Mouse (Mus musculus) embryonic facial prominence, embryonic 12.5 days (tissue): ENCODE data around the gene Mccc1. TPM values are rescaled to one million over a fixed set of nuclear protein-coding genes. Genes with fewer than 3 reads are reported as not detected.

Experiments used
- ATAC-seq: fragments of 200-750 bp; cut with Nextera tagmentation; 2 replicates; pipeline ENCODE4 v1.8.0; 2017; ENCODE audit not compliant: insufficient number of reproducible peaks, insufficient read depth, low FRiP score, low TSS enrichment
- H3K27ac ChIP-seq: fragments of 300-500 bp; sonication (generic); 2 replicates; pipeline ENCODE4 v1.5.1; 2016; ENCODE audit warnings: mild to moderate bottlenecking
- H3K27me3 ChIP-seq: fragments of 300-500 bp; sonication (generic); 2 replicates; pipeline ENCODE4 v1.6.1; 2016; ENCODE audit warnings: mild to moderate bottlenecking, moderate library complexity
- H3K36me3 ChIP-seq: fragments of 300-500 bp; sonication (generic); 2 replicates; pipeline ENCODE4 v1.6.1; 2016; ENCODE audit warnings: mild to moderate bottlenecking
- H3K4me1 ChIP-seq: fragments of 300-500 bp; sonication (generic); 2 replicates; pipeline ENCODE4 v1.6.1; 2016
- H3K4me2 ChIP-seq: fragments of 300-500 bp; sonication (generic); replicated peaks from 2 replicates; pipeline ENCODE4 v1.6.1; 2016; ENCODE audit warnings: mild to moderate bottlenecking, moderate library complexity
- H3K4me3 ChIP-seq: fragments of 300-500 bp; sonication (generic); 2 replicates; pipeline ENCODE4 v1.5.1; 2016; ENCODE audit warnings: mild to moderate bottlenecking
- H3K9ac ChIP-seq: fragments of 300-500 bp; sonication (generic); 2 replicates; pipeline ENCODE4 v1.6.1; 2016; ENCODE audit warnings: mild to moderate bottlenecking, moderate library complexity
- H3K9me3 ChIP-seq: fragments of 300-500 bp; sonication (generic); 2 replicates; pipeline ENCODE4 v1.6.1; 2016; ENCODE audit warnings: mild to moderate bottlenecking, moderate library complexity
- WGBS: fragments of 180-500 bp; shearing (Covaris S2); methylation state at CpG from one replicate; pipeline ENCODE4 v1.1.7; 2016; 5-methylcytosine and 5-hydroxymethylcytosine counted together
- polyA plus RNA-seq: library from polyadenylated mRNA; unstranded; fragments of >200 nt; fragmentation: Nextera tagmentation; extraction: Ambion mirVana; gene quantifications from 2 replicates; pipeline ENCODE4 v1.2.1, GENCODE M21; 2016

Mccc1 gene
- polyA plus RNA-seq, result 39.0 and 43.1 TPM in 2 replicates

GRCm38 (mm10) chr3:36000275-36001239 lies at the start of gene Mccc1:
Gene Mccc1 (minus strand): TSS chr3:36000678.
- H3K9ac ChIP-seq, result peak within 1 kb of the TSS; percentile 71
- H3K9me3 ChIP-seq, result no peaks in the 10 kb centered on the region
- peak; percentile 96 for ATAC-seq
- H3K4me3 ChIP-seq, result peak within 1 kb of the TSS; percentile 67
- H3K4me2 ChIP-seq, result peak within 1 kb of the TSS; percentile 65
- peaks cover 5% of the 10 kb centered on the region; the same call in 1 of the 2 replicates for H3K4me1 ChIP-seq
- H3K27me3 ChIP-seq, result no peaks in the 10 kb centered on the region
- H3K36me3 ChIP-seq, result no peaks in the 10 kb centered on the region
- H3K27ac ChIP-seq, result peak within 1 kb of the TSS; percentile 87
- 3% methylated on average over 39 of the region's 39 CpGs for WGBS

DNA sequence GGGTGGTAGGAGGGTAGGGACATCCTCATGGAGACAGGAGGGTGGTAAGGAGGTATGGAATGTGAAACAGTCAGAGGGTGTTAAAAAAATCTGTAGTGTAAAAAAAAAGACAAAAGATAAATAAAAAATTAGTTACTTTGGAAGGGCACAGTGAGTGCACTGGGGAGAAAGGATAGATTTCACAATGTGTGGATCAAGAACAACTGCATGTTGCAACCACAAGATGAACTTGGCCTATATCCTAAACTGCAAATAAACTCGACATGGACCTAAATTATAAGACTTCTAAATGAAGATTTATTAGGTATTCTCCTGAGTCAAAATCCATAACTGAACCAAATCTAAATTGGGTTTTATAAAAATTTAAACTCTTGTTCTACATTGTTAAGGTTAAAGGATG lies 48.6 kb upstream of the Mccc1 start:
- 72% methylated on average over 1 of the region's 1 CpGs for WGBS
- Histone ChIP-seq H3K4me1 (no peaks in the 10 kb centered on the region), H3K27me3 (no peaks in the 10 kb centered on the region), H3K4me2 (no peak overlapping the region), H3K9me3 (no peaks in the 10 kb centered on the region), H3K4me3 (no peak overlapping the region), H3K9ac (no peak overlapping the region), H3K36me3 (no peaks in the 10 kb centered on the region), H3K27ac (no peak overlapping the region)
- ATAC-seq, result no peak

DNA sequence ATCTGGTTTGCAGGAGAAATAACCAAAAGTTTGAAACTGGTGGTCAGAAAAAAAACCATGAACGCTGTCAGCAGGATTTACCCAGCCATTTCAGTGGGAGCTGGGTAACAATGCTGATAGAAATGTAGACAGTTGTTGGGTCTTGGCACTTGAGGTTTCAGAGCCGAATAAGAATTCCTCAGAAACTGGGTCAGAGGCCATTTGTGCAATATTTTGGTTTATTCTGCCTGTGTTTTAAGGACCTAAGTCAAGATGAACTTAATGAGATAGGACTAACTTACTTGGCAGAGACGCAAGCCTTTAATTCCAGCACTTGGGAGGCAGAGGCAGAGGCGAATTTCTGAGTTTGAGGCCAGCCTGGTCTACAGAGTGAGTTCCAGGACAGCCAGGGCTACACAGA lies 44.6 kb upstream of the Mccc1 start:
- Histone ChIP-seq H3K27me3 (no peaks in the 10 kb centered on the region), H3K4me3 (no peak overlapping the region), H3K9me3 (no peaks in the 10 kb centered on the region), H3K27ac (no peak overlapping the region), H3K4me2 (no peak overlapping the region), H3K4me1 (no peaks in the 10 kb centered on the region), H3K36me3 (no peaks in the 10 kb centered on the region), H3K9ac (no peak overlapping the region)
- ATAC-seq, result no peak
- WGBS, result 78% methylated on average over 4 of the region's 4 CpGs

- no peak overlapping the region for H3K9ac ChIP-seq
- H3K4me3 ChIP-seq, result no peak overlapping the region
Observed at GRCm38 (mm10) chr3:36044520-36044919, 44.0 kb upstream of the Mccc1 start.

GRCm38 (mm10) chr3:36031740-36032510 lies 31.4 kb upstream of the Mccc1 start:
- H3K4me2 ChIP-seq, result no peak overlapping the region
- no peak overlapping the region for H3K9ac ChIP-seq
- ATAC-seq, result no peak
- H3K4me1 ChIP-seq, result no peaks in the 10 kb centered on the region
- WGBS, result 68% methylated on average over 6 of the region's 6 CpGs
- no peak overlapping the region for H3K27ac ChIP-seq
- no peaks in the 10 kb centered on the region for H3K36me3 ChIP-seq
- H3K27me3 ChIP-seq, result no peaks in the 10 kb centered on the region
- H3K9me3 ChIP-seq, result no peaks in the 10 kb centered on the region
- no peak overlapping the region for H3K4me3 ChIP-seq

More at GRCm38 (mm10) chr3:36044520-36044919, 44.0 kb upstream of the Mccc1 start:
- ATAC-seq, result no peak
- Histone ChIP-seq H3K36me3 (no peaks in the 10 kb centered on the region), H3K9me3 (no peaks in the 10 kb centered on the region), H3K4me1 (no peaks in the 10 kb centered on the region), H3K27ac (no peak overlapping the region), H3K27me3 (no peaks in the 10 kb centered on the region), H3K4me2 (no peak overlapping the region)

GRCm38 (mm10) chr3:36029993-36030392 lies 29.5 kb upstream of the Mccc1 start:
- no peak overlapping the region for H3K4me2 ChIP-seq
- WGBS, result 86% methylated on average over 4 of the region's 4 CpGs
- no peaks in the 10 kb centered on the region for H3K27me3 ChIP-seq
- no peak overlapping the region for H3K9ac ChIP-seq
- H3K4me3 ChIP-seq, result no peak overlapping the region
- no peak for ATAC-seq
- H3K36me3 ChIP-seq, result no peaks in the 10 kb centered on the region
- no peaks in the 10 kb centered on the region for H3K4me1 ChIP-seq
- no peaks in the 10 kb centered on the region for H3K9me3 ChIP-seq
- no peak overlapping the region for H3K27ac ChIP-seq

DNA sequence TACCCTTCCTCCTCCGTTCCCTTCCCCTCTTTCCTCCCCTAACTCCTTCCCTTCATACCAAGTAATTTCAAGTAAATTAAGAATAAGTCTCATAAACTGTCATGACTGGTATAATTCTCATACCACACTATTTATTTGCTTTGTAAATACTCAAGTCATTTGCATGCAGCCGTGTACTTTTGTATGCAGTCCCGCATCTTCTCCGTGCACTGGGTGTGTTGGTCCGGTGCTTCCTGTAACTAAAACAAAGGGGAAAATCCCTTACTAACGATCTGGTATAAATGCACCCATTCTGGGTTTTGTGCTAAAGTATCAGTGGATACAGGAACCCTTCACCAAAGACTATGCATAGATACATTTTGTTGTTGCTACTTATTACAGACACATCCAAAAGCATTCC lies 25.3 kb upstream of the Mccc1 start:
- Histone ChIP-seq H3K36me3 (no peaks in the 10 kb centered on the region), H3K4me1 (no peaks in the 10 kb centered on the region), H3K27ac (no peak overlapping the region), H3K27me3 (no peaks in the 10 kb centered on the region), H3K4me3 (no peak overlapping the region), H3K4me2 (no peak overlapping the region), H3K9ac (no peak overlapping the region), H3K9me3 (no peaks in the 10 kb centered on the region)
- 85% methylated on average over 6 of the region's 6 CpGs for WGBS
- ATAC-seq, result no peak

- no peak overlapping the region for H3K4me2 ChIP-seq
- no peak for ATAC-seq
- no peaks in the 10 kb centered on the region for H3K36me3 ChIP-seq
- H3K9ac ChIP-seq, result no peak overlapping the region
- H3K27me3 ChIP-seq, result no peaks in the 10 kb centered on the region
- no peak overlapping the region for H3K27ac ChIP-seq
- no peaks in the 10 kb centered on the region for H3K9me3 ChIP-seq
- 81% methylated on average over 3 of the region's 3 CpGs for WGBS
- H3K4me1 ChIP-seq, result no peaks in the 10 kb centered on the region
- H3K4me3 ChIP-seq, result no peak overlapping the region
Observed at GRCm38 (mm10) chr3:36011239-36011638, 10.8 kb upstream of the Mccc1 start.

DNA sequence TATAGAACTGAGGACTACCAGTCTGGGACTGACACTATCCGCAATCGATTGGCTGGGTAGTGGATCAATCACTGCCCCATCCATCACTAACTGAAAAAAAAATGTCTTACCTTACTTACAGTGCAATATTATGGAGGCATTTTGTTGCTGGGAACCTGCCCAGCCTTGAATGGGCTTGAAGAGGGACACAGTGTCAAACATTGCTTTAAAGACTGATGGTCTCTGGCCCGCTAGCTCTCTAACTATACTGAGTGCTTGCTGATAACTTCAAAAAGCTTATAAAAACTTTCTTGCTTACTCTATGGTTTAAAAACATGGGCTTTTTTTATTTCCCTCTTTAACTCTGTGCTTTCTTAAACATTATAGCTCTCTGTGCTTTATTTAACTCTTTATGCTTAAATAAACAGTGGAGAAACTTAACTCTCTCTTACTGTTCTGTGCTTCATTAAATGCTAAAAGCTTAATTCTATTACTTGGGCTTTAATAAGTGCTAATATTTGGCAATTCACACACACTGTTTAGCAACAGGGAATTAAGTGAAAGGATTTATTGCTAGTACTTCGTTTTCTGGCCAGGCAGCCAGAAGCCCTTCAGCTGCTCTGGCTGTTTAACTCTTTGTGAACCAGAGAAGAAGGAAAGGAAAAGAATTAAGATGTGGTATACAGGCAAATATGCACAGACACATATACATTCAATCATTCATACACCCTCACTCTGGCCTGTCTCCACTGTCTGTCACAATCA lies 8.1 kb upstream of the Mccc1 start:
- H3K27ac ChIP-seq, result no peak overlapping the region
- no peak overlapping the region for H3K9ac ChIP-seq
- no peaks in the 10 kb centered on the region for H3K27me3 ChIP-seq
- H3K9me3 ChIP-seq, result no peaks in the 10 kb centered on the region
- no peak overlapping the region for H3K4me3 ChIP-seq
- 70% methylated on average over 4 of the region's 4 CpGs for WGBS
- H3K4me1 ChIP-seq, result no peaks in the 10 kb centered on the region
- H3K36me3 ChIP-seq, result no peaks in the 10 kb centered on the region
- ATAC-seq, result no peak
- H3K4me2 ChIP-seq, result no peak overlapping the region

DNA sequence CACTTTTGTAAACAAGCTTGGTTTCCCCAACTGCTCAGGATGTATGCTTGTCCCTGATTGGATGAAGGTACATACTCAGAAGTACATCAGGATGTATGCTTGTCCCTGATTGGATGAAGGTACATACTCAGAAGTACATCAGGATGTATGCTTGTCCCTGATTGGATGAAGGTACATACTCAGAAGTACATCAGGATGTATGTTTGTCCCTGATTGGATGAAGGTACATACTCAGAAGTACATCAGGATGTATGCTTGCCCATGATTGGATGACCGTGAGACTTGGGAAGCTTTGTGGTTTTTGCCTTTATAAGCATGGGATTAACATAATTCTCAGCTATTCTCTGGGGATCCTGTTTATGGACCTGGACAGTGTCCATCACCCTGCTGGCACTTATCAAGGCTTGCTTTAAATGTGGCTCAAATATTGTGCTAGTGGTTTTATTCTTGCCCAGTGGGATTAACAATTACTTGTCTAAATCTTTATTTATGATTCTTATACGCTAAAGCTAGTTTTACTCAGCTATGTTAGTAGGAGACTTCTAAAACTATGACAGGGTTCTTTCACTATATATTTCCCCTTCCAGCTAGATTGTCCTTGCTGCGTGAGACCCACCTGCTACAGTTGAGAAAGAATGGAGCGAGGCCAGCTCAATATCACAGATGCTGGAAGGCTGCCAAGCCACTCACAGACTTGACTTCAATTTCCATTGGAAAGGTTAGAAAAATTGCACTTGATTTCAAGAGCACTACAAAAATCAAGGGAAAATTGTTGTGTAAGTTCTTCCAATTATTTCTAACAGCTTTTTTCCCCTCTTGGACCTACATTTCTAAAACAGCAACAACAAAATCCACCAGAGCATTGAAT lies 3.8 kb upstream of the Mccc1 start:
- WGBS, result 76% methylated on average over 4 of the region's 4 CpGs
- Histone ChIP-seq H3K27me3 (no peaks in the 10 kb centered on the region), H3K36me3 (no peaks in the 10 kb centered on the region), H3K4me3 (no peak overlapping the region), H3K4me1 (peaks cover 5% of the 10 kb centered on the region; the same call in 1 of the 2 replicates), H3K27ac (no peak overlapping the region), H3K9me3 (no peaks in the 10 kb centered on the region), H3K4me2 (no peak overlapping the region), H3K9ac (no peak overlapping the region)
- ATAC-seq, result no peak
